Mouse (Mus musculus): ENCODE measurements at regions not wholly inside any gene's neighbourhood (a gene's known extent, or its start where the extent isn't known, plus 50 kb on each side); places are given as distances from the start of the nearest gene placed in this dataset.

DNA sequence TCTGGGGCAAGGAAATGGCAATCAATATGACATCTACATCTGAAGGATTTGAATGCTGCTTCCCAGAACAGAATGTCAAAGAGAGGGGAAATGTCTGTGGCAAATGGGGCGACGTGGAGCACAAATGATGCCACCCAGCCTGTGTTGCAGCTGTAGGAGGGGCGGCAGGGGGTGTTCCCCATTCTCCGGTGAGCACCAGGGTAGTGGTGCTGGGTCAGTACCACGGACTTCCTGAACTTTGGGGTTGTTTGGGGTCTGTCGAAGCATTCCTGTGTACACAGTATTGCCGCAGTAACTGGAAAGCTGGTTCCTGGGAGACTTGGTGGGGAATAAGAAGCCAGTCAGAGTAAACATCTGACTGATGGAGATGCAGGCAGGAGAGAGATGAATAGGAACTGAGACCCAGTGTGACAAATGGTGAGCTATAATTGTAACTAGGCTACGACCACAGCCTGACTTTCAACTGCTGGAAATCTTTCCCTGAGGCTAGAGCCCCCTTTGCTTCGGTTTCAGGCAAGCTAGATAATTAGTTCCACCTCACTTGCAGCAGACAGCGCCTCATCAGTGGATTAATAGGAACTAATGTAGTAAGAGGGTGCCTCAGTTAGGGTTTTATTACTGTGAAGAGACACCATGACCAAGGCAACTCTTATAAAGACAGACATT, 53.9 kb upstream of the Tom1l1 start:
- H3K4me3 ChIP-seq (ENCODE audit: insufficient read depth, low read depth, low read length) = no peak overlapping the region
- H3K27ac ChIP-seq (ENCODE audit: insufficient read depth, low read depth, low read length) = no peak overlapping the region
- TF ChIP-seq CTCF (conservative IDR thresholded peaks at IDR 0.05; ENCODE audit: insufficient read depth, insufficient read length, low read depth, low read length) (no peak), POLR2A (IDR thresholded peaks at IDR 0.05; ENCODE audit: low read depth, low read length) (no peak)
- H3K36me3 ChIP-seq (ENCODE audit: control insufficient read depth, insufficient read depth, low read length) = no peaks in the 10 kb centered on the region
- DNase-seq = no peak
- 58% methylated on average over 10 of the region's 10 CpGs for WGBS
- H3K27me3 ChIP-seq (replicated peaks; ENCODE audit: control insufficient read depth, insufficient read depth, low read length) = no peaks in the 10 kb centered on the region; the same call in 1 of the 2 replicates
- no peaks in the 10 kb centered on the region for H3K4me1 ChIP-seq (ENCODE audit: control insufficient read depth, insufficient read depth, low read length)

DNA sequence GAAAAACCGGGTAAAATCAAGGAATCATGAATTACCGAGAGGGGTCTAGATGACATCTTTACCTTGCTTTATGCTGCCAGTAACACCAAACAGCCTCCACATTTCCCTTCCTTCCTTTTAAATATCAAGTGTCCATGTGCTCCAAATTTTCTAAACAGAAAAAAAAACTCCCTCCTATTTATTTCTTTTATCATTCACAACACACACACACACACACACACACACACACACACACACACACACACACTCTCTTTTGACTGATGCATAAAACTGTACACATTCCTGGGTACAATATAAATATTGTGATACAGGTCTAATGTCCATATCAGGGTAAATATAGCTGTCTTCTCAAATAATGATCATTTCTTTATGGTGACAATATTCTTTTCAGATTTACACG, 51.3 kb upstream of the Tom1l1 start:
- Histone ChIP-seq H3K4me3 (ENCODE audit: insufficient read depth, low read depth, low read length) (no peak overlapping the region), H3K27ac (ENCODE audit: insufficient read depth, low read depth, low read length) (no peak overlapping the region), H3K27me3 (replicated peaks; ENCODE audit: control insufficient read depth, insufficient read depth, low read length) (no peaks in the 10 kb centered on the region; the same call in 1 of the 2 replicates), H3K4me1 (ENCODE audit: control insufficient read depth, insufficient read depth, low read length) (no peaks in the 10 kb centered on the region), H3K36me3 (ENCODE audit: control insufficient read depth, insufficient read depth, low read length) (no peaks in the 10 kb centered on the region)
- WGBS = 68% methylated on average over 3 of the region's 3 CpGs
- TF ChIP-seq CTCF (conservative IDR thresholded peaks at IDR 0.05; ENCODE audit: insufficient read depth, insufficient read length, low read depth, low read length) = no peak
- TF ChIP-seq POLR2A (IDR thresholded peaks at IDR 0.05; ENCODE audit: low read depth, low read length) = no peak
- peak; percentile 16 for DNase-seq

DNA sequence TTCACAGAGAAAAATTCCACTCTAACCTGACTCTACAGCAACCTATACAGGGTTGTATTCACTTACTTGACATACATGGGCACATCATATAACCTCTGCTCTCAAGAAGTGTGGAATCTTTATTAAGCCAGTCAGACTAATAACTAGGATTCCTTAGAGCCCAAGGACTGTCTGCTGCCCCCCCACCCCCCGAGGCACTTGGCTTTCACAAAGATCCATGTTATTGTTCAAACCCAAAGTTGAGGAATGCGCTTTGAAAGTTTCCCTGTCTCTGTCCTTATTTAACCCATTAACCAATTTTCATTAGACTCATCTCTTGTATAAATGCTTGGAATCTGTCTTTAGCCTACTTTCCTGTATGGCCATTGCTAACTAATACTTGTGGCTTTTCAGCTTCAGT, 50.6 kb upstream of the Tom1l1 start:
- TF ChIP-seq POLR2A (IDR thresholded peaks at IDR 0.05; ENCODE audit: low read depth, low read length) (no peak), CTCF (conservative IDR thresholded peaks at IDR 0.05; ENCODE audit: insufficient read depth, insufficient read length, low read depth, low read length) (no peak)
- Histone ChIP-seq H3K27ac (ENCODE audit: insufficient read depth, low read depth, low read length) (no peak overlapping the region), H3K4me1 (ENCODE audit: control insufficient read depth, insufficient read depth, low read length) (no peaks in the 10 kb centered on the region), H3K36me3 (ENCODE audit: control insufficient read depth, insufficient read depth, low read length) (no peaks in the 10 kb centered on the region), H3K4me3 (ENCODE audit: insufficient read depth, low read depth, low read length) (no peak overlapping the region), H3K27me3 (replicated peaks; ENCODE audit: control insufficient read depth, insufficient read depth, low read length) (no peaks in the 10 kb centered on the region; the same call in 1 of the 2 replicates)
- 72% methylated on average over 2 of the region's 2 CpGs for WGBS
- no peak for DNase-seq

Data from kidney, adult 2 months (tissue).